Mouse (Mus musculus) heart, postnatal 4 days (tissue): Measurements from ENCODE around the gene Tnrc6b. TPM values are rescaled to one million over a fixed set of nuclear protein-coding genes. Genes with fewer than 3 reads are reported as not detected.

Experiments
- DNase-seq: peaks from one replicate; pipeline ENCODE4 v3.0.0; 2021
- total RNA-seq, 2 experiments: library from RNA; stranded (reverse); gene quantifications; 2 replicates each; pipeline ENCODE4 v1.2.3; 2021

Gene Tnrc6b
- total RNA-seq, 2 experiments from 2014 or later: 59.5 to 60.8 TPM

- no peak for DNase-seq
Observed at GRCm38 (mm10) chr15:80792556-80792955, 81.4 kb downstream of the Tnrc6b start.

DNA sequence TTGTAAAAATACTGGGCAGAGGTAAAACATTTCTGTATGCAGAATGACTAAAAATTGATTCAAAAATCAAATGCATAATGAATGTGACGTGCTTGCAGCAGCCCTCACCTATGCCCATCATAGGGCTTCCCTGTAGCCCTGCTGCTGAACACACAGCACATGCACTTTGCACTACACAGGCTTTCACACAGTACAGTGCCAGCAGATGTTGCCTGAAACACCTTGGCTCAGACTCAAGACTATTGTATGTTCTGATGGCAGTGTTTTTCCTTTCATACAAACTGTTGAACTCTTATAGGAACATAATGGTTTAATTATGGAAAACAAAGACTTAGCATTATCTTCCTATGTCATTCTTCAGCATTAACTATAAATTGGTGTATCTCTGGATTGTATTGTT is 84.0 kb downstream of the Tnrc6b start:
- DNase-seq: no peak

DNA sequence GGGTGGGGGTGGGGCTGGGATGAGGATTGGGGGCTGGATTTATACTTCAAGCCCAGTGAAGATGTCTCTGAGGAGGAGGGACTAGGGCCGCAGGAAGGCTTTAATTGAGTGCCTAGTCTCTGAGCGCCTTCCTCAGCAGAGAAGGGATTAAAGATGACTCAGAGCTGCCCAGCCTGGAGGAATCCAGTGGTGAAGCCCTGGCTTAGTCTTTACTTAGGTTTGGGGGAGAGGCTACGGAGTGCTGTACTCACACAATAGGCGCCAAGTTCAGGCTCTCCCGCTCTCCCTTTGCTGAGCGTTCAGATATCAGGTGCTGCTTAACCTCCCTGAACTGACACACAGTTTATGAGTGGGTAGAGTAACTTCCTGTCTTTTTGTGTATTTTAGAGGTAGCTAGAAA is 86.6 kb downstream of the Tnrc6b start:
- peak; percentile 39 for DNase-seq

DNA sequence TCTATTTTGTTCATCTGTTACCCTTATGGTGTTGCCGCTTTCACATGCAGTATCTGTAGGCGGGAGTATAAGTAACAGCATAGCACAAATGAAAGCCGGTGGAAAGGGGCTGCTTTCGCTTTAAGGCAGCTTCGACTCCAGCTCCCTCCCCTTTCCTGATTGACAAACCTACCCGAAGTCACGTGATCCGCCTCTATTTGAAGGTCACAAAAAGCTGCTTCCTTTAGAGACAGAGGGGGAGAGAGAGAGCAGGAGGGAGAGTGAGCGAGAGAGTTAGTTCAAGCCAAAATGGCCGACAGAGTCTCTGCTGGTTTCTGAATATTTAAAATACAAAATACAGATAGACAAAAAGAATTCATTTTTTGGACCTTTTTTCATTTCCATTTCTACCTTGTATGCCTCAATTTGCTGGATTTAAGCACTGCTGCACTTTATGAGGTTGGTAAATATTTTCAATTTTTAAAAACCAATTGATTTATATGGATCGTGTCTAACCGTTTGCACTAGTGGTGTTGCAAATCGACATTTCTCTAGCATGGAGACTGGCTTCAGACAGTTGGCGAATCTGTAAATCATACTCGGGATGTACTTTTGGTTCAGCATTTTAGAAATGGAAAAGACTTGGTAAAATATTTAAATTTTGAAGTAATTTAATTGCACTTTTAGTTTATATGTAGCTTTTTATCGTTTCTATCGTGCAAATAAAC is 87.4 kb downstream of the Tnrc6b start:
- DNase-seq: peak; percentile 90

GRCm38 (mm10) chr15:80799074-80799633 is 88.0 kb downstream of the Tnrc6b start:
- DNase-seq: peak; percentile 47

GRCm38 (mm10) chr15:80799634-80800137 is 88.6 kb downstream of the Tnrc6b start:
- peak; percentile 53 for DNase-seq

DNA sequence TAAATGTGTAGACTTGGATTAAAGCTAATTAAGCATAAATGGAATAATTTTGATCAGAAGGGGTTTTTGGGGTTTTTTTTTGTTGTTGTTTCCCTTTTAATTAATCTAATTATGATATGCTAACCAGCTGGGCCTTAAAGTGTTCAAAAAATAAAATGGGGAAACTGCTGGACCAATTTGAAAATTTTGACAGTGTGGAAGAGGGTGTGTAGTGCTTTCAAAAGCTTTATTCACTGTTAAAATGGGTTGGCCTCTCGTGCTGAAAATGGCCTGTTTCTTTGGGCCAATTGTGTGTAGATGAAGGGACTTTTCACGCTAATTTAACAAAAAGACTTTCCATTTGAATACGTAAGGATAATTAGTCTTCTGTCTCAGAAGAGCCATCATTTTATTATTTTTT is 89.1 kb downstream of the Tnrc6b start:
- DNase-seq: no peak

GRCm38 (mm10) chr15:80800765-80801164 is 89.7 kb downstream of the Tnrc6b start:
- no peak for DNase-seq

GRCm38 (mm10) chr15:80801597-80801996 is 90.5 kb downstream of the Tnrc6b start:
- DNase-seq: no peak

GRCm38 (mm10) chr15:80807162-80807561 is 96.0 kb downstream of the Tnrc6b start:
- DNase-seq: no peak

GRCm38 (mm10) chr15:80810226-80810625 is 99.1 kb downstream of the Tnrc6b start:
- DNase-seq: no peak

DNA sequence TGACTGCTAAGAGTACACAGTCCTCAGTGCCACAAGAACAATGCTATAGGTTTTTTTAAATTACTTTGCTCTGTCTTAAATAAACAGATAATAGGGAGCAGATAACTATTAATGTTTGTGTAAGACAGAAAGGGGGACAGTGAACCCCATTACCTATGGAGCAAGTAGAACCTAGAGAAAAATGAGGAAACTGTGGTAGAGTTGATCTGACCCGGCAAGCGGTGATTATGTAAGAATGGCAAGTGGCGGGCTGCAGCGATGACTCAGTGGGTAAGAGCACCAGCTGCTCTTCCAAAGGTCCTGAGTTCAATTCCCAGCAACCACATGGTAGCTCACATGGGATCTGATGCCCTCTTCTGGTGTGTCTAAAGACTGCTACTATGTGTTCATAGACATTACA is 101.7 kb downstream of the Tnrc6b start:
- DNase-seq: no peak

GRCm38 (mm10) chr15:80814792-80815191 is 103.7 kb downstream of the Tnrc6b start:
- no peak for DNase-seq

GRCm38 (mm10) chr15:80822276-80822675 is 111.2 kb downstream of the Tnrc6b start:
- DNase-seq: no peak

DNA sequence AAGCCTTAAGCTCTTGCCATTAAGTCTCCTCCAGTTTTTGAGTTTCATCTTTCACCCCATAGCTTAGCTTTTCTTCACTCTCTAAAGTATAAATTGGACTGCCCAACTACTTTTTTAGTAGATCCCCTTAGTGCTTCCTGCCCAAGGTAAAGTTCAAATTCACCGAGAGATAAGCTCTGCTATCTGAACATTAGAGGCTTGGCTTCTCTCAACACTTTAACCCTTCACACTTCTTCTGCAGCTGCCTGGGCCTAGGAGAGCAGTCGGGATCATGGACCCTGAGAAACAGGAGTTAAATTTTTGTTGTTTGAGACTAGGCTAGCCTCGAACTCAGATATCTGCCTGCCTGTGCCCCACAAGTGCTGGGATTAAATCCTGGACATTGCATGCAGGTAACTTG is 120.1 kb downstream of the Tnrc6b start:
- DNase-seq: no peak

DNA sequence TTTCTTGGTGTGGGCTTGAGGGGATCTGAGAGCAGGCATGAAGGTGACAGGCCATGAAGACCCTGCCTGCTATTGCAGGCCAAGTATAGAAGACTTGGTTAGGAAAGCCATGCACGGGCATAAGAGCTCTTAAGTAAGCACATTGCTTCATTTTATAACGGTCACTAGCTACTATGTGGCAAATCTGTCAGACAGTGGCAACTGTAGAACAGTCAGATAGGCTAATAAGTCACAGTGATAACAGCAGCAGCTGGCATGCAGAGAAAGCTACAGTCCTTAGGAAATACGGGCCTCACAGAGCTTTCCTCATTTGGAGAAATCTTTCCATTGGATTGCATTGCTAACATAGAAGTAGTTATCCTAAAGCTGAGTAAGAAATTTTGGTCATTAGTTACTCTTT is 121.7 kb downstream of the Tnrc6b start:
- no peak for DNase-seq

DNA sequence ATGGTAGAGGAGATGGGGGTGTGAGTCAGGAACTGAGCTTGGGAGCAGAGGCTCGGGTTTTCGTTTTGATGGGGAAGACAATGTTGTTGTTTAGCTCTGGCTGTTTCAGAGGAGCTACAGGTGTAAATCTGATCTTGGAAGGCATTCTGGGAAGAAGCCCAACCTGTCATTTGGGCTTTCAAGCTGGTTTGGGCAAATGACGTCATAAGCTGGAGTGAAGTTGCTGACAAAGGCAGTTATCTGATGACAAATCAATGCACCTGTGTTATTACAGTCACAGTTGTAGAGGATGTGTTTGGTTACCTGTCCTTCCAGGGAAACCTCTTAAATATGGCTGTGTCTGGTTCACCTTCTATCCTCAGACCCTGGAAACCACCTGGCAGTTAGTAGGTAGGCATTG is 125.1 kb downstream of the Tnrc6b start:
- DNase-seq: no peak

GRCm38 (mm10) chr15:80838836-80839235 is 127.7 kb downstream of the Tnrc6b start:
- DNase-seq: no peak

DNA sequence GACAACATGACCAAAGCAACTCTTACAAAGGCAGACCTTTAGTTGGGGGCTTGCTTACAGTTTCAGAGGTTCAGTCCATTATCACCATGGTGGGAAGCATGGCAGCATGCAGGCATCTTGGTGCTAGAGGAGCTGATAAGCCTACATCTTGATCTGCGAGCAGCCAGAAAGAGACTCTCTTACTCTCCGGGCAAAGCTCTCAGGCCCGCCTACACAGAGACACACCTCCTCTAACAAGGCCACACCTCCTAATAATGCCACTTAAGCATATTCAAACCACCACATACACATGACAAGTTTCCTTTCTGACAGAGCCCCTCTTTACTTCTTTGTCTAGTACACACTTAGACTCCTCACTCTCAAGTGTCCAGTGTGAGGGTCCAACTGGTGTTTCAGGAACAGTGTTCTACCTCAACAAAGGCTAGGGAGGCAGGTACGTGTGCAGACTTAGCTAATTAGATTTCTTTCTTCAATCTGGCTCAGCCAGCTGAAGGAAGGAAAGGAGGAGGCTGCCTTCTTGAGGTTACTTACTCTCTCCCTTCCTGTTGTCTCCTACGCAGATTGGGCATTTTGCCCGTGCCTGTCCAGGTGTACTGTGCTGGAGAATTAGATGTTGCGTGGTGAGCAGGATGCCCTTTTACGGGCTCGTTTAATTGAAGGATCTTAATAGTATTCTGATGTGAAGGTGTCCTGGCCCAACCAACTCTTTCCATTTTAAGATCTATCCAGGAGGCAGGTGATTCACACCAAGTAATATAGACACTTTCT is 128.7 kb downstream of the Tnrc6b start:
- no peak for DNase-seq

- no peak for DNase-seq
Observed at GRCm38 (mm10) chr15:80844262-80844661, 133.1 kb downstream of the Tnrc6b start.

DNA sequence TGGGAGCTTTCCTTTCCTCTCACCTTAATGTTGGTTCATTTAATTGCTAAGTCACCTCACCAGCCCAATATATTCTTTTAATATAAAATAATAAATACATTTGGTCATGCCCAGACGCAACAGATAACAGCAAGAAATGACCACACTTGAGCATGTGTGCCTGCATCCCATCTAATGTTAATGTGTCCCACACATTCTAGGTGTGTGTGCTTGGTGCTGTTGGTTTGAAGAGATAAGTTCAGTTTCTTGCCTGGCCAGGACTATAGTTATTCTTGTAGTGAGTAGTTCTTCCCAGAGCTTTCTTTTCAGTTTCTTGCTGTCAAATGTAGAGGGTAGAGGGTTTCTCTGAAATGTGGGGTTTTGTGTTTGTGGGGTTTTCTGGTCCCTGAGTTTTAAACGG is 133.8 kb downstream of the Tnrc6b start:
- no peak for DNase-seq

DNA sequence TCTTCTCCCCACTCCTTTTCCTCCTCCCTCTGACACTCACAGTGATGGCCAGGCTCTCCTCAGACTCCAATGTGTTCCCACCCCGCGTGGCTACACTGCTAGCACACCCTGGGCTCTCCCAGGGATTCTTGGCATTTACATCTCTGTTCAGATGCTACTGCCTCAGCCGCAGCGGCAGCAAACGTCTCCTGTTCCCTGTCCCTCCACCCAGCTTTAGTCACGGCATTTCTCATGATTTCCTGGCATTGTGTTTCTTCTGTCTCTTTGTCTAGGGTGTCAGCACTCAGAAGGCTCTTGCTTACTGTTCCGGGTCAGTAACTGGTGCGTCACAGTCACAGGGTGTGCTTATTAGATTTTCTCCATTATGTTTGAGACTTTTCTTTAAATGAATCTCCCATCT is 138.9 kb downstream of the Tnrc6b start:
- DNase-seq: no peak

GRCm38 (mm10) chr15:80850682-80851475 is 139.8 kb downstream of the Tnrc6b start:
- DNase-seq: no peak
